Mouse (Mus musculus) midbrain, embryonic 10.5 days (tissue): ENCODE measurements at regions not wholly inside any gene's neighbourhood (a gene's known extent, or its start where the extent isn't known, plus 50 kb on each side); places are given as distances from the start of the nearest gene placed in this dataset.

Experiments used
- DNase-seq: peaks from one replicate; pipeline ENCODE4 v3.0.0-alpha.2; 2017; ENCODE audit warnings: low spot score
- H3K27ac ChIP-seq: fragments of 300-500 bp; sonication (generic); replicated peaks from 2 replicates; pipeline ENCODE4 v1.5.1; 2016; ENCODE audit warnings: mild to moderate bottlenecking
- H3K27me3 ChIP-seq: fragments of 300-500 bp; sonication (generic); 2 replicates; pipeline ENCODE4 v1.6.1; 2016; ENCODE audit warnings: low read depth, mild to moderate bottlenecking; ENCODE audit not compliant: poor library complexity, severe bottlenecking
- H3K36me3 ChIP-seq: fragments of 300-500 bp; sonication (generic); 2 replicates; pipeline ENCODE4 v1.6.1; 2016; ENCODE audit warnings: mild to moderate bottlenecking, moderate library complexity
- H3K4me1 ChIP-seq: fragments of 300-500 bp; sonication (generic); 2 replicates; pipeline ENCODE4 v1.6.1; 2016
- H3K4me3 ChIP-seq: fragments of 300-500 bp; sonication (generic); 2 replicates; pipeline ENCODE4 v1.5.1; 2016; ENCODE audit warnings: mild to moderate bottlenecking, moderate library complexity
- H3K9me3 ChIP-seq: fragments of 300-500 bp; sonication (generic); replicated peaks from 2 replicates; pipeline ENCODE4 v1.6.1; 2016; ENCODE audit warnings: mild to moderate bottlenecking
- WGBS: fragments of 180-500 bp; shearing (Covaris S2); methylation state at CpG from one replicate; pipeline ENCODE4 v1.1.7; 2016; 5-methylcytosine and 5-hydroxymethylcytosine counted together

GRCm38 (mm10) chr3:102669951-102670350 is 64.4 kb upstream of the Tspan2 start:
- no peak for DNase-seq
- H3K4me3 ChIP-seq: no peak overlapping the region
- no peak overlapping the region for H3K27ac ChIP-seq
- WGBS: 80% methylated on average over 2 of the region's 2 CpGs
- no peaks in the 10 kb centered on the region for H3K27me3 ChIP-seq
- no peaks in the 10 kb centered on the region for H3K4me1 ChIP-seq
- no peaks in the 10 kb centered on the region for H3K36me3 ChIP-seq
- H3K9me3 ChIP-seq: no peaks in the 10 kb centered on the region

- H3K4me1 ChIP-seq: no peaks in the 10 kb centered on the region
- no peaks in the 10 kb centered on the region for H3K27me3 ChIP-seq
- H3K36me3 ChIP-seq: no peaks in the 10 kb centered on the region
- H3K27ac ChIP-seq: no peak overlapping the region
- no peak for DNase-seq
- no peak overlapping the region for H3K4me3 ChIP-seq
- WGBS: 85% methylated on average over 5 of the region's 5 CpGs
- H3K9me3 ChIP-seq: no peaks in the 10 kb centered on the region
Measured at GRCm38 (mm10) chr3:102670557-102670956, 63.8 kb upstream of the Tspan2 start.

GRCm38 (mm10) chr3:102670972-102671371 is 63.4 kb upstream of the Tspan2 start:
- Histone ChIP-seq H3K27ac (no peak overlapping the region), H3K27me3 (no peaks in the 10 kb centered on the region), H3K4me3 (no peak overlapping the region), H3K36me3 (no peaks in the 10 kb centered on the region), H3K4me1 (no peaks in the 10 kb centered on the region), H3K9me3 (no peaks in the 10 kb centered on the region)
- WGBS: 92% methylated on average over 5 of the region's 5 CpGs
- no peak for DNase-seq

GRCm38 (mm10) chr3:102673506-102673905 is 60.8 kb upstream of the Tspan2 start:
- H3K36me3 ChIP-seq: no peaks in the 10 kb centered on the region
- WGBS: 79% methylated on average over 5 of the region's 5 CpGs
- H3K9me3 ChIP-seq: no peaks in the 10 kb centered on the region
- H3K27ac ChIP-seq: no peak overlapping the region
- no peak overlapping the region for H3K4me3 ChIP-seq
- DNase-seq: no peak
- H3K27me3 ChIP-seq: no peaks in the 10 kb centered on the region
- no peaks in the 10 kb centered on the region for H3K4me1 ChIP-seq

GRCm38 (mm10) chr3:102674068-102674467 is 60.3 kb upstream of the Tspan2 start:
- Histone ChIP-seq H3K36me3 (no peaks in the 10 kb centered on the region), H3K27me3 (no peaks in the 10 kb centered on the region), H3K4me1 (no peaks in the 10 kb centered on the region), H3K4me3 (no peak overlapping the region), H3K9me3 (no peaks in the 10 kb centered on the region), H3K27ac (no peak overlapping the region)
- no peak for DNase-seq
- 72% methylated on average over 2 of the region's 2 CpGs for WGBS

- Histone ChIP-seq H3K4me3 (no peak overlapping the region), H3K27ac (no peak overlapping the region), H3K36me3 (no peaks in the 10 kb centered on the region), H3K27me3 (no peaks in the 10 kb centered on the region), H3K4me1 (no peaks in the 10 kb centered on the region), H3K9me3 (no peaks in the 10 kb centered on the region)
- no peak for DNase-seq
- 88% methylated on average over 7 of the region's 7 CpGs for WGBS
Measured at GRCm38 (mm10) chr3:102676946-102677534, 57.3 kb upstream of the Tspan2 start.

GRCm38 (mm10) chr3:102678516-102678915 is 55.8 kb upstream of the Tspan2 start:
- no peaks in the 10 kb centered on the region for H3K9me3 ChIP-seq
- no peak overlapping the region for H3K4me3 ChIP-seq
- H3K36me3 ChIP-seq: no peaks in the 10 kb centered on the region
- no peaks in the 10 kb centered on the region for H3K4me1 ChIP-seq
- no peak overlapping the region for H3K27ac ChIP-seq
- H3K27me3 ChIP-seq: no peaks in the 10 kb centered on the region
- 93% methylated on average over 1 of the region's 1 CpGs for WGBS
- no peak for DNase-seq

GRCm38 (mm10) chr3:102682424-102682823 is 51.9 kb upstream of the Tspan2 start:
- H3K27ac ChIP-seq: no peak overlapping the region
- DNase-seq: no peak
- no peak overlapping the region for H3K4me3 ChIP-seq
- no peaks in the 10 kb centered on the region for H3K27me3 ChIP-seq
- no peaks in the 10 kb centered on the region for H3K9me3 ChIP-seq
- 88% methylated on average over 8 of the region's 8 CpGs for whole genome bisulfite sequencing
- no peaks in the 10 kb centered on the region for H3K36me3 ChIP-seq
- no peaks in the 10 kb centered on the region for H3K4me1 ChIP-seq

- no peak overlapping the region for H3K27ac ChIP-seq
- H3K9me3 ChIP-seq: no peaks in the 10 kb centered on the region
- H3K4me1 ChIP-seq: no peaks in the 10 kb centered on the region
- no peak overlapping the region for H3K4me3 ChIP-seq
- 89% methylated on average over 10 of the region's 10 CpGs for WGBS
- no peaks in the 10 kb centered on the region for H3K36me3 ChIP-seq
- no peaks in the 10 kb centered on the region for H3K27me3 ChIP-seq
- DNase-seq: no peak
Measured at GRCm38 (mm10) chr3:102683541-102683940, 50.8 kb upstream of the Tspan2 start.
